Mouse (Mus musculus): ENCODE measurements around the gene Sec14l5.

Sec14l5 gene

GRCm38 (mm10) chr16:5153299-5154026 lies 6.6 kb downstream of the Sec14l5 start:
- in situ Hi-C loops (cut with MboI, MseI), result loop anchor here (5.0 kb wide), 1 partner anchor 51 kb away; no protein-coding TSS in a partner anchor

DNA sequence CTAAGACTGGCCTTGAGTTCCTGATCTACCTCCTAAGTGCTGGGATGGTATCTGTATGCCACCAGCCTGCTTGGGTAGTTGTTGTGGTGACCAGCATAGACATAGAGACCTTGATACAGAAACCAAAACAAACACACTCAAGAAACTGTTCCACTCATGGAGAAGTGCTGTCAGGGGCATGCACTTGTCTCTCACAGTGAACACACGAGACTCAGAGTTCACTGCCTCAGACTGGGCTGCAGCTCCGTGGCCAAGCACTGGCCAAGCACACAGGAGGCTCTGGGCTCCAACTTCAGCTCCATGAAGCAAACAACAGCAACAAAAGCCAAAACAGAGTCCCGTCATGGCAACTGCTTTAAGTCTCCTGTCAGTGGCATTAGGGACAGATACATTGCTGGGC lies 8.1 kb downstream of the Sec14l5 start:
- in situ Hi-C loops (cut with MboI, MseI), result no loop called here

- in situ Hi-C loops (cut with MboI, MseI), result no loop called here
Measured at GRCm38 (mm10) chr16:5156495-5156894, 9.6 kb downstream of the Sec14l5 start.

- in situ Hi-C loops (cut with MboI, MseI), result no loop called here
Measured at GRCm38 (mm10) chr16:5157113-5157512, 10.2 kb downstream of the Sec14l5 start.

- in situ Hi-C loops (cut with MboI, MseI), result no loop called here
Measured at GRCm38 (mm10) chr16:5159248-5159647, 12.3 kb downstream of the Sec14l5 start.

DNA sequence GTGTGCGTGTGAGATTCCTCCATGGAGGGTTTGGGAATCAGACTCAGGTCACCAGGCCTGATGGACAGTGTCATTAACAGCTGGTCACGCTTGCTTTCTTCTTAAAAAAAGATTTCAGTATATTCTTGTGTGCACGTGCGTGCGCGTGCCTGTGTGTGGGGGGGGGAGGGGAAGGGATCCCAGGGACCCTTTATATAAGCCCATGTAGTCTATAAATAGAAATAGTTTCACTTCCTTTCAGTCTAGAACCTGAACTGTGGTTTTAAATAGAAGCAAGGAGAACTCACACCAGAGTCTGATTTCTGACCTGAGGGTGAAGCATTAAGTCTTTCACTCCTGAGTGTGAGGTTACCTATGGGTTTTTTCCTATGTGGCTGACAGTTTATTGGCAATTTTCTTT lies 17.4 kb downstream of the Sec14l5 start:
- in situ Hi-C loops (cut with MboI, MseI), result no loop called here

- in situ Hi-C loops (cut with MboI, MseI), result no loop called here
Measured at GRCm38 (mm10) chr16:5168038-5168437, 21.1 kb downstream of the Sec14l5 start.

DNA sequence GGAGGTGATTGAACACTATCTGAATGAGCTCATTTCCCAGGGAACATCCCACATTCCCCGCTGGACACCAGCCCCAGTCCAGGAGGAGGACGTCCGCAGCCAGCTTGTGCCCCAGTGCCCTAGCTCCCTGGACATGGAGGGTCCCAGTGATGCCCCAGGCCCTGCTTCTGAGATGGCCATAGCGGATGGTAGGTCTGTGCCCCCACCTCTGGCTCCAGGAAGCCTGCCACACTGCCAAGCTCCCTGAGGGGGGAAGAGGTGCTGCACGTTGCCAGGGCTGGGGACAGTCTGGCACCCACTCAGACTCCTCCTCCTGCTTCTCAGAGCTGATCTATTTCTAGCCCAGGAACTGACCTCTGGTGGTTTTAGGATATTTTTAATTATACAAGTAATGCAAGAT lies 21.9 kb downstream of the Sec14l5 start:
- in situ Hi-C loops (cut with MboI, MseI), result no loop called here

GRCm38 (mm10) chr16:5172636-5173035 lies 25.7 kb downstream of the Sec14l5 start:
- in situ Hi-C loops (cut with MboI, MseI), result no loop called here

GRCm38 (mm10) chr16:5183310-5183975 lies 36.5 kb downstream of the Sec14l5 start:
- in situ Hi-C loops (cut with MboI, MseI), result no loop called here

GRCm38 (mm10) chr16:5184101-5184500 lies 37.2 kb downstream of the Sec14l5 start:
- in situ Hi-C loops (cut with MboI, MseI), result no loop called here

GRCm38 (mm10) chr16:5184956-5185355 lies 38.0 kb downstream of the Sec14l5 start:
- in situ Hi-C loops (cut with MboI, MseI), result no loop called here

DNA sequence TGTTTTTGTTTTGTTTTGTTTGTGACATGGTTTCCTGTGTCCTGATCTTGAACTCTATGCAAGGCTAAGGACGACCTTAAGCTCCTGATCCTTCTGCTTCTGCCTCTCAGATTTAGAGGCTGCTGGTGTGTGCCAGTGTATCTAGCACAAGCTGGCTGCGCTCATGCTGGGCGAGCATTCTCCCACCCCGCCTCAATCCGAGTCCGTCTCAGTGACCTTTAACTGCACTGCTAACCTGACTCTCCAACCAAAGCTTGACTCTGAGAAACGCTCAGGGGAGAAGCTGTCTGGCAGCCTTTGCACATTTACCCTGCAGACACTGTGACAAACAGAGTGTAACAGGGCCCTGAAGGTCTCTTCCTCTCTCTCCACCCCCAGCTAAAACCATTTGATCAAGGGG lies 38.8 kb downstream of the Sec14l5 start:
- in situ Hi-C loops (cut with MboI, MseI), result no loop called here

DNA sequence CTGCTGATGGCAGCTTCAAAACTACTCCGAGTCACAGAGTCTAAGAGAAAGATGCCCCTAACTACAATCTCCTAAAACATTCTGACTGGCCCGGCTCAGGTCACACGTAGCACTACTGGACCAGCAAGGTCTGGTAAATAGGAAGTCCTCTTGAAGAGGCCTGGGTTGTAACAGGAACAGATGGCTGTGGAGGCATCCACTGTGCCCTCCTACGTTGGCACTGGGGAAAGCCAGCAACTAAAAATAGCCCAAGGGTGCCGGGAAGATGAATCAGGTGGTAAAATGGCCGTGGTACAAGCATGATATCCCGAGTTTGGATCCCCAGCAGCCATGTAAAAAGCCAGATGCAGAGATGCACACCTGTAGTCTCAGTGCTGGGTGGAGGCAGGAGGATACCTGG lies 39.3 kb downstream of the Sec14l5 start:
- in situ Hi-C loops (cut with MboI, MseI), result no loop called here

- in situ Hi-C loops (cut with MboI, MseI), result no loop called here
Measured at GRCm38 (mm10) chr16:5195080-5195479, 48.2 kb downstream of the Sec14l5 start.

GRCm38 (mm10) chr16:5202681-5203080 lies 55.8 kb downstream of the Sec14l5 start:
- in situ Hi-C loops (cut with MboI, MseI), result loop anchor here (10.0 kb wide), 1 partner anchor 52 kb away; the partner anchor contains the start of gene Eef2kmt

- in situ Hi-C loops (cut with MboI, MseI), result loop anchor here (10.0 kb wide), 1 partner anchor 52 kb away; the partner anchor contains the start of gene Eef2kmt
Measured at GRCm38 (mm10) chr16:5203200-5203599, 56.3 kb downstream of the Sec14l5 start.

- in situ Hi-C loops (cut with MboI, MseI), result loop anchor here (10.0 kb wide), 1 partner anchor 51 kb away; the partner anchor contains the start of gene Eef2kmt
Measured at GRCm38 (mm10) chr16:5203668-5204433, 56.9 kb downstream of the Sec14l5 start, which contains the start of gene Nagpa. Gene Nagpa (minus strand): TSS chr16:5204012.

DNA sequence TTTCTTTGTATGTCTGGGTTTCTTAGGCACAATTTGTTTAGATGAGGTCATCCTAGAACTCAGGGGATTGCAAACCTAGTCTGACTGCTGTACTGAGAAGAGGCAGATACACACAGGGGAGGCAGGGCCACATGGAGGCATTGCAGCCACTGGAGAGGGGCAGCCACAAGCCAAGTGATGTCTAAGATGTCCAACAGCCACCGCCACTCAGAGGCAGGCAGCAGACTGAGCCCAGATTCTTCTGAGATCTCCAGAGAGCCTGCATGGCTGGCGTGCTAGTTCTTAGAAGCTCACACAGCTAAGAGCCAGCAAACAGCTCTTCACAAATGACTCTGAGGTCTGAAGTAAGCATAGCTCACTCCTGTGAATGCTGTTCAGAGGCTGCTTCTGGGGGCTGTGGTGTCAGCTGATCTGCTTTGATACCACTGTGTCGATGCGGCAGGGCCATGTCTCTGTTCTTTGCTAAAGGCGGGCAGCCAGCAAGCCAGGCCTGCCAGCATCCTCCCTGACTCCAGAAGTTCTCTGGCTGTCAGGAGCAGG lies 58.6 kb downstream of the Sec14l5 start:
- in situ Hi-C loops (cut with MboI, MseI), result loop anchor here (10.0 kb wide), 1 partner anchor 49 kb away; the partner anchor contains the start of gene Eef2kmt

DNA sequence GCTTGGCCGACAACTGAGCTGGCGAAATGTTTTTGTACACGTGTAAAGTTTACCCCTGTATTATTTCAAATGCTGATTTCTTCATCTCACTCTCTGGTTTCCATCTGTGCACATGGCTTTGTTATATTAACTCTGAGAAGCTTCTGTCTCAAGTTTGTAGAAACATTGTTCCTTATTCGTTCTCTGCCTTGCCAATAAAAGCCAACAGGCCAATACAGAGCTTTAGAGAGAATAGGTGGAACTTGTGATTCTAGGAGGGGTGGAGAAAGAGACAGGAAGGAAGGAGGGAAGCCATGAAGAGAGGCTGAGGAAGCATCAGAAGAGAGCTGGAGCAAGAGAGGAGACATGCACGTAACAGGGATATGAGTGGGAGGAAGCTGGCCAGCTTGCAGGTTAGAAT lies 59.1 kb downstream of the Sec14l5 start:
- in situ Hi-C loops (cut with MboI, MseI), result loop anchor here (10.0 kb wide), 1 partner anchor 49 kb away; the partner anchor contains the start of gene Eef2kmt

- in situ Hi-C loops (cut with MboI, MseI), result no loop called here
Measured at GRCm38 (mm10) chr16:5210365-5210764, 63.5 kb downstream of the Sec14l5 start.

DNA sequence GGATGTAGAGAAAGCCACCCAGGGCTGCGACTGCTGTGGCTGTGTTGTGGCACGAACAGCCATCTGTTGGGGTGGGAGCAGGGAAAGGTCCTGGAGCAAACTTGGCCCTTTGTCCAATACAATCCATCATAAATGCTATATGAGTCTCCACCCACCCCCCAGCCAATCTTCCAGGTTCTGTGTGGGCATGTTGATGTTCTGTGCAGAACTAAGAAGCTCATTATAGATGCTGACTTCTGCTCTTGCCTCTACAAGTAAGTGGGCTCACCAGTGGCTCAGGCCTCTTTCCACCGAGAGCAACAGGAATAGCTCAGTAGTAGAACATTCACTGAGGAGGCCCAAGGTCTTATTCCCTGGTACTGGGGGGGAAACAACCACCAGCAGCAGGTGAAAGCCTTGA lies 65.2 kb downstream of the Sec14l5 start:
- in situ Hi-C loops (cut with MboI, MseI), result no loop called here
